Mouse (Mus musculus) left cerebral cortex, adult 2 months (tissue): ENCODE results near the gene Mars. TPM values are rescaled to one million over a fixed set of nuclear protein-coding genes. Genes with fewer than 3 reads are reported as not detected.
"Not testable (repeated sequence)": the region's sequence is repeated elsewhere in the genome, so short reads cannot be mapped to it uniquely, and the experiment has no call there.

Experiments
- DNase-seq, 2 experiments: peaks; one replicate each; pipeline ENCODE4 v3.0.0; 2021 to 2022; ENCODE audit warnings: low spot score in 2 of 2, mixed read lengths in 1 of 2; ENCODE audit errors: extremely low spot score in 1 of 2
- H3K27ac ChIP-seq: fragments of 200-600 bp; 2 replicates; pipeline ENCODE4 v1.8.1; 2022
- H3K4me3 ChIP-seq: fragments of 200-600 bp; 2 replicates; pipeline ENCODE4 v1.8.1; 2022
- CTCF ChIP-seq: fragments of 200-600 bp; IDR thresholded peaks from 2 replicates; pipeline ENCODE4 v1.8.1; 2022; ENCODE audit warnings: antibody characterized with exemption, mild to moderate bottlenecking, moderate library complexity
- intact Hi-C: fragments of 180-260 bp; cut with DNase I; formaldehyde crosslinking; loops from one replicate; pipeline ENCODE4 v1.15.1; 2025
- total RNA-seq, 2 experiments: library from RNA; stranded (reverse); gene quantifications; 2 replicates each; pipeline ENCODE4 v1.2.3; 2021

Gene Mars
- total RNA-seq, 2 experiments from 2014 or later: 55.3 to 61.5 TPM

GRCm38 (mm10) chr10:127321621-127322020 is 10.0 kb upstream of the Mars start, which contains the start of gene Arhgap9:
Arhgap9 (plus strand) TSS chr10:127321964.
- TF ChIP-seq CTCF: no peak
- no peak within 1 kb of the TSS for H3K27ac ChIP-seq
- no peak within 1 kb of the TSS for H3K4me3 ChIP-seq
- DNase-seq: no peak
- intact Hi-C loops: no loop called here

- no peak for TF ChIP-seq CTCF
- DNase-seq: no peak
- H3K4me3 ChIP-seq: no peak overlapping the region
- H3K27ac ChIP-seq: no peak overlapping the region
- intact Hi-C loops: no loop called here
These were observed 8.4 kb upstream of the Mars start for GRCm38 (mm10) chr10:127319969-127320368.

- intact Hi-C loops: no loop called here
- no peak for DNase-seq
- Histone ChIP-seq H3K4me3 (no peak overlapping the region), H3K27ac (no peak overlapping the region)
- no peak for TF ChIP-seq CTCF
These were observed 6.4 kb upstream of the Mars start for GRCm38 (mm10) chr10:127318009-127318408.

GRCm38 (mm10) chr10:127317277-127317676 is 5.7 kb upstream of the Mars start:
- H3K4me3 ChIP-seq: no peak overlapping the region
- no peak overlapping the region for H3K27ac ChIP-seq
- intact Hi-C loops: no loop called here
- DNase-seq: no peak
- no peak for TF ChIP-seq CTCF

GRCm38 (mm10) chr10:127314950-127315349 is 3.4 kb upstream of the Mars start:
- not testable (repeated sequence) for DNase-seq, H3K4me3 ChIP-seq, H3K27ac ChIP-seq
- intact Hi-C loops: loop anchor here (2.0 to 5.0 kb wide), 2 partner anchors 14 to 193 kb away; partner anchors contain the start of gene Os9

GRCm38 (mm10) chr10:127313516-127313915 is 1.9 kb upstream of the Mars start:
- not testable (repeated sequence) for H3K4me3 ChIP-seq, DNase-seq, H3K27ac ChIP-seq
- intact Hi-C loops: loop anchor here (5.0 kb wide), 1 partner anchor 191 kb away; the partner anchor contains the start of gene Os9

- DNase-seq: no peak
These were observed 1.3 kb upstream of the Mars start for GRCm38 (mm10) chr10:127312858-127313257.

GRCm38 (mm10) chr10:127312356-127312676 is 730 bp upstream of the Mars start:
- H3K4me3 ChIP-seq: peak overlapping the region; percentile 76
- DNase-seq: peak; percentile 54 to 73
- TF ChIP-seq CTCF: peak; percentile 95
- intact Hi-C loops: loop anchor here (5.0 kb wide), 1 partner anchor 190 kb away; the partner anchor contains the start of gene Os9
- H3K27ac ChIP-seq: peak overlapping the region; percentile 89

More at GRCm38 (mm10) chr10:127312858-127313257, 1.3 kb upstream of the Mars start:
- intact Hi-C loops: loop anchor here (5.0 kb wide), 1 partner anchor 191 kb away; the partner anchor contains the start of gene Os9
- TF ChIP-seq CTCF: no peak
- H3K4me3 ChIP-seq: no peak overlapping the region
- H3K27ac ChIP-seq: 0 out of 2 replicates have a peak overlapping the region, but pooled peaks have one; percentile 89

GRCm38 (mm10) chr10:127310523-127311475 is 787 bp downstream of the Mars start:
- intact Hi-C loops: loop anchor here (1.0 to 5.0 kb wide), 2 partner anchors 20 to 188 kb away; partner anchors contain the start of gene Os9
- no peak for TF ChIP-seq CTCF
- DNase-seq: no peak
- H3K27ac ChIP-seq: peak overlapping the region; percentile 89
- H3K4me3 ChIP-seq: peak overlapping the region; percentile 76

GRCm38 (mm10) chr10:127309167-127309566 is 2.4 kb downstream of the Mars start:
- intact Hi-C loops, H3K27ac ChIP-seq, DNase-seq, H3K4me3 ChIP-seq: not testable (repeated sequence)

GRCm38 (mm10) chr10:127303136-127303535 is 8.4 kb downstream of the Mars start:
- no peak for DNase-seq
- H3K27ac ChIP-seq: no peak overlapping the region
- TF ChIP-seq CTCF: no peak
- intact Hi-C loops: no loop called here
- no peak overlapping the region for H3K4me3 ChIP-seq

GRCm38 (mm10) chr10:127300361-127300760 is 11.2 kb downstream of the Mars start:
- Histone ChIP-seq H3K4me3 (no peak overlapping the region), H3K27ac (no peak overlapping the region)
- intact Hi-C loops: no loop called here
- TF ChIP-seq CTCF: no peak
- DNase-seq: no peak
